Mouse (Mus musculus) liver, embryonic 14.5 days (tissue): ENCODE measurements at regions not wholly inside any gene's neighbourhood (a gene's known extent, or its start where the extent isn't known, plus 50 kb on each side); places are given as distances from the start of the nearest gene placed in this dataset.

ENCODE experiments used
- ATAC-seq: fragments of 200-750 bp; cut with Nextera tagmentation; 2 replicates; pipeline ENCODE4 v1.8.0; 2017; ENCODE audit warnings: moderate number of reproducible peaks, mild to moderate bottlenecking, moderate library complexity; ENCODE audit not compliant: insufficient read depth
- DNase-seq, 3 experiments: peaks; one replicate each; pipeline ENCODE4 v3.0.0-alpha.2; 2012 to 2013; ENCODE audit warnings: low read depth in 3 of 3, low spot score in 3 of 3
- H3K27ac ChIP-seq: fragments of 300-500 bp; sonication (generic); 2 replicates; pipeline ENCODE4 v1.5.1; 2014; ENCODE audit warnings: moderate library complexity, mild to moderate bottlenecking, control low read depth, inconsistent platforms
- H3K27me3 ChIP-seq: fragments of 300-500 bp; sonication (generic); 2 replicates; pipeline ENCODE4 v1.6.1; 2014; ENCODE audit warnings: mild to moderate bottlenecking, low read length, moderate library complexity; ENCODE audit not compliant: control insufficient read depth, insufficient read depth
- H3K36me3 ChIP-seq: fragments of 300-500 bp; sonication (generic); replicated peaks from 2 replicates; pipeline ENCODE4 v1.6.1; 2014; ENCODE audit warnings: low read depth; ENCODE audit not compliant: control insufficient read depth, insufficient read depth
- H3K4me1 ChIP-seq, 2 experiments: fragments of 200-500 bp in 1 of 2; fragments of 300-500 bp in 1 of 2; sonication (generic) in 1 of 2; replicated peaks; 2 replicates each; pipeline ENCODE4 v1.6.1; 2012 to 2014; ENCODE audit warnings: antibody characterized with exemption in 1 of 2, inconsistent platforms in 1 of 2, low read length in 1 of 2; ENCODE audit not compliant: control insufficient read depth in 2 of 2, insufficient read depth in 2 of 2
- H3K4me2 ChIP-seq: fragments of 300-500 bp; sonication (generic); 2 replicates; pipeline ENCODE4 v1.6.1; 2014; ENCODE audit warnings: low read depth, mild to moderate bottlenecking, control low read depth, moderate library complexity
- H3K4me3 ChIP-seq, 2 experiments: fragments of 200-500 bp in 1 of 2; fragments of 300-500 bp in 1 of 2; sonication (generic) in 1 of 2; 2 replicates each; pipeline ENCODE4 v1.5.1; 2012 to 2014; ENCODE audit warnings: low read depth in 2 of 2, low read length in 2 of 2, mild to moderate bottlenecking in 2 of 2, control low read depth in 1 of 2, inconsistent platforms in 1 of 2, moderate library complexity in 1 of 2; ENCODE audit not compliant: insufficient read depth in 1 of 2
- H3K9ac ChIP-seq: fragments of 300-500 bp; sonication (generic); replicated peaks from 2 replicates; pipeline ENCODE4 v1.6.1; 2014; ENCODE audit warnings: mild to moderate bottlenecking, control low read depth, moderate library complexity
- H3K9me3 ChIP-seq: fragments of 300-500 bp; sonication (generic); 2 replicates; pipeline ENCODE4 v1.6.1; 2016; ENCODE audit warnings: low read length, mixed read lengths; ENCODE audit not compliant: control insufficient read depth
- CTCF ChIP-seq: IDR thresholded peaks from 2 replicates; pipeline ENCODE4 v1.5.1; 2016; ENCODE audit warnings: antibody characterized with exemption, low read depth, control low read depth
- EP300 ChIP-seq: IDR thresholded peaks from 2 replicates; pipeline ENCODE4 v1.6.1; 2016; ENCODE audit warnings: antibody characterized with exemption, low read depth
- WGBS: fragments of 180-500 bp; shearing (Covaris S2); extraction: QIAGEN DNeasy Blood & Tissue Kit; methylation state at CpG from one replicate; pipeline ENCODE4 v1.1.7; 2014; ENCODE audit not compliant: insufficient replicate concordance; 5-methylcytosine and 5-hydroxymethylcytosine counted together

GRCm38 (mm10) chr11:109030486-109030885, 110.3 kb downstream of the Axin2 start:
- Histone ChIP-seq H3K4me2 (no peak overlapping the region), H3K4me1 (no peaks in the 10 kb centered on the region), H3K27me3 (no peaks in the 10 kb centered on the region), H3K36me3 (no peaks in the 10 kb centered on the region), H3K27ac (no peak overlapping the region), H3K9me3 (no peaks in the 10 kb centered on the region), H3K4me3 (no peak overlapping the region), H3K9ac (no peak overlapping the region)
- 14% methylated on average over 3 of the region's 3 CpGs for WGBS
- TF ChIP-seq EP300 (no peak), CTCF (peak; percentile 49)
- no peak for DNase-seq
- no peak for ATAC-seq

GRCm38 (mm10) chr11:109029894-109030293, 109.7 kb downstream of the Axin2 start:
- no peaks in the 10 kb centered on the region for H3K27me3 ChIP-seq
- no peak overlapping the region for H3K4me2 ChIP-seq
- no peaks in the 10 kb centered on the region for H3K4me1 ChIP-seq
- 18% methylated on average over 7 of the region's 7 CpGs for WGBS
- DNase-seq (no peak), ATAC-seq (no peak)
- no peak for TF ChIP-seq CTCF
- TF ChIP-seq EP300, result no peak
- H3K9me3 ChIP-seq, result no peaks in the 10 kb centered on the region
- H3K9ac ChIP-seq, result no peak overlapping the region
- H3K36me3 ChIP-seq, result no peaks in the 10 kb centered on the region
- no peak overlapping the region for H3K27ac ChIP-seq
- H3K4me3 ChIP-seq, result no peak overlapping the region

- Histone ChIP-seq H3K9me3 (no peaks in the 10 kb centered on the region), H3K27ac (no peak overlapping the region), H3K4me1 (no peaks in the 10 kb centered on the region), H3K27me3 (no peaks in the 10 kb centered on the region), H3K4me3 (no peak overlapping the region), H3K9ac (no peak overlapping the region), H3K4me2 (no peak overlapping the region), H3K36me3 (no peaks in the 10 kb centered on the region)
- ATAC-seq, result no peak
- no peak for DNase-seq
- WGBS, result 72% methylated on average over 7 of the region's 7 CpGs
- TF ChIP-seq EP300 (no peak), CTCF (no peak)
Measured at GRCm38 (mm10) chr11:109014806-109015205, 94.7 kb downstream of the Axin2 start.

GRCm38 (mm10) chr11:109011161-109011560, 91.0 kb downstream of the Axin2 start:
- 78% methylated on average over 6 of the region's 6 CpGs for WGBS

GRCm38 (mm10) chr11:109008872-109009271, 88.7 kb downstream of the Axin2 start:
- DNase-seq (no peak), ATAC-seq (no peak)
- no peak overlapping the region for H3K4me3 ChIP-seq
- H3K4me2 ChIP-seq, result no peak overlapping the region
- H3K9ac ChIP-seq, result no peak overlapping the region
- no peaks in the 10 kb centered on the region for H3K27me3 ChIP-seq
- TF ChIP-seq EP300 (no peak), CTCF (no peak)
- WGBS, result 61% methylated on average over 2 of the region's 2 CpGs
- H3K4me1 ChIP-seq, result no peaks in the 10 kb centered on the region
- H3K27ac ChIP-seq, result no peak overlapping the region
- no peaks in the 10 kb centered on the region for H3K36me3 ChIP-seq
- no peaks in the 10 kb centered on the region for H3K9me3 ChIP-seq

More at GRCm38 (mm10) chr11:109011161-109011560, 91.0 kb downstream of the Axin2 start:
- no peak for DNase-seq
- Histone ChIP-seq H3K27me3 (no peaks in the 10 kb centered on the region), H3K9ac (no peak overlapping the region), H3K4me1 (no peaks in the 10 kb centered on the region), H3K4me3 (no peak overlapping the region), H3K9me3 (no peaks in the 10 kb centered on the region), H3K27ac (no peak overlapping the region), H3K36me3 (no peaks in the 10 kb centered on the region), H3K4me2 (no peak overlapping the region)
- ATAC-seq, result no peak
- TF ChIP-seq CTCF (no peak), EP300 (no peak)
